Mouse (Mus musculus): Measurements from ENCODE around the gene Fam234a. TPM values are rescaled to one million over a fixed set of nuclear protein-coding genes. Genes with fewer than 3 reads are reported as not detected.
"Not testable (repeated sequence)": the region's sequence is repeated elsewhere in the genome, so short reads cannot be mapped to it uniquely, and the experiment has no call there.

Fam234a gene
- polyA plus RNA-seq, 1 experiment = not detected

GRCm38 (mm10) chr17:26198892-26199291, 45.1 kb downstream of the Fam234a start, which contains the start of gene Pdia2:
TSS of gene Pdia2 (minus strand) at chr17:26199087.
- WGBS = 81% methylated on average over 4 of the region's 4 CpGs
- no peak within 1 kb of the TSS for H3K27ac ChIP-seq (ENCODE audit: insufficient read depth, low read depth, low read length)
- H3K4me3 ChIP-seq (ENCODE audit: insufficient read depth, low read depth, low read length) = no peak within 1 kb of the TSS
- no peak for TF ChIP-seq CTCF (IDR thresholded peaks at IDR 0.05; ENCODE audit: insufficient read depth, low read depth, low read length)
- TF ChIP-seq POLR2A (IDR thresholded peaks at IDR 0.05; ENCODE audit: insufficient read depth, low read depth, low read length) = no peak
- peaks cover 11% of the 10 kb centered on the region for H3K4me1 ChIP-seq (ENCODE audit: control insufficient read depth, insufficient read depth, low read length)

- WGBS = 96% methylated on average over 15 of the region's 15 CpGs
- Histone ChIP-seq H3K27ac (ENCODE audit: insufficient read depth, low read depth, low read length) (no peak overlapping the region), H3K4me3 (ENCODE audit: insufficient read depth, low read depth, low read length) (no peak overlapping the region), H3K4me1 (ENCODE audit: control insufficient read depth, insufficient read depth, low read length) (no peaks in the 10 kb centered on the region)
- TF ChIP-seq POLR2A (IDR thresholded peaks at IDR 0.05; ENCODE audit: insufficient read depth, low read depth, low read length) (no peak), CTCF (IDR thresholded peaks at IDR 0.05; ENCODE audit: insufficient read depth, low read depth, low read length) (no peak)
Measured at GRCm38 (mm10) chr17:26192481-26193190, 51.4 kb downstream of the Fam234a start.

- H3K4me1 ChIP-seq (ENCODE audit: control insufficient read depth, insufficient read depth, low read length); H3K27ac ChIP-seq (ENCODE audit: insufficient read depth, low read depth, low read length); H3K4me3 ChIP-seq (ENCODE audit: insufficient read depth, low read depth, low read length): not testable (repeated sequence)
- 89% methylated on average over 7 of the region's 7 CpGs for WGBS
Measured at GRCm38 (mm10) chr17:26191486-26191885, 52.6 kb downstream of the Fam234a start.

GRCm38 (mm10) chr17:26188091-26188805, 55.8 kb downstream of the Fam234a start:
- Histone ChIP-seq H3K27ac (ENCODE audit: insufficient read depth, low read depth, low read length) (no peak overlapping the region), H3K4me3 (ENCODE audit: insufficient read depth, low read depth, low read length) (no peak overlapping the region), H3K4me1 (ENCODE audit: control insufficient read depth, insufficient read depth, low read length) (no peaks in the 10 kb centered on the region)
- WGBS = 89% methylated on average over 11 of the region's 11 CpGs
- no peak for TF ChIP-seq POLR2A (IDR thresholded peaks at IDR 0.05; ENCODE audit: insufficient read depth, low read depth, low read length)
- TF ChIP-seq CTCF (IDR thresholded peaks at IDR 0.05; ENCODE audit: insufficient read depth, low read depth, low read length) = no peak

GRCm38 (mm10) chr17:26187592-26187991, 56.5 kb downstream of the Fam234a start:
- H3K27ac ChIP-seq (ENCODE audit: insufficient read depth, low read depth, low read length) = no peak overlapping the region

GRCm38 (mm10) chr17:26181179-26181578, 62.9 kb downstream of the Fam234a start:
- H3K27ac ChIP-seq (ENCODE audit: insufficient read depth, low read depth, low read length) = no peak overlapping the region
- TF ChIP-seq CTCF (IDR thresholded peaks at IDR 0.05; ENCODE audit: insufficient read depth, low read depth, low read length) (no peak), POLR2A (IDR thresholded peaks at IDR 0.05; ENCODE audit: insufficient read depth, low read depth, low read length) (no peak)

More at GRCm38 (mm10) chr17:26187592-26187991, 56.5 kb downstream of the Fam234a start:
- H3K4me3 ChIP-seq (ENCODE audit: insufficient read depth, low read depth, low read length) = no peak overlapping the region
- H3K4me1 ChIP-seq (ENCODE audit: control insufficient read depth, insufficient read depth, low read length) = no peaks in the 10 kb centered on the region
- 99% methylated on average over 5 of the region's 5 CpGs for WGBS
- TF ChIP-seq POLR2A (IDR thresholded peaks at IDR 0.05; ENCODE audit: insufficient read depth, low read depth, low read length) (no peak), CTCF (IDR thresholded peaks at IDR 0.05; ENCODE audit: insufficient read depth, low read depth, low read length) (no peak)

GRCm38 (mm10) chr17:26178611-26179010, 65.4 kb downstream of the Fam234a start:
- Histone ChIP-seq H3K27ac (ENCODE audit: insufficient read depth, low read depth, low read length) (no peak overlapping the region), H3K4me1 (ENCODE audit: control insufficient read depth, insufficient read depth, low read length) (no peaks in the 10 kb centered on the region)
- TF ChIP-seq CTCF (IDR thresholded peaks at IDR 0.05; ENCODE audit: insufficient read depth, low read depth, low read length) (no peak), POLR2A (IDR thresholded peaks at IDR 0.05; ENCODE audit: insufficient read depth, low read depth, low read length) (no peak)

More at GRCm38 (mm10) chr17:26181179-26181578, 62.9 kb downstream of the Fam234a start:
- WGBS = 92% methylated on average over 3 of the region's 3 CpGs
- Histone ChIP-seq H3K4me1 (ENCODE audit: control insufficient read depth, insufficient read depth, low read length) (no peaks in the 10 kb centered on the region), H3K4me3 (ENCODE audit: insufficient read depth, low read depth, low read length) (no peak overlapping the region)

GRCm38 (mm10) chr17:26175248-26175647, 68.8 kb downstream of the Fam234a start:
- 82% methylated on average over 2 of the region's 2 CpGs for WGBS
- not testable (repeated sequence) for H3K4me3 ChIP-seq (ENCODE audit: insufficient read depth, low read depth, low read length); H3K4me1 ChIP-seq (ENCODE audit: control insufficient read depth, insufficient read depth, low read length); H3K27ac ChIP-seq (ENCODE audit: insufficient read depth, low read depth, low read length)

More at GRCm38 (mm10) chr17:26178611-26179010, 65.4 kb downstream of the Fam234a start:
- no peak overlapping the region for H3K4me3 ChIP-seq (ENCODE audit: insufficient read depth, low read depth, low read length)

GRCm38 (mm10) chr17:26168039-26168438, 76.0 kb downstream of the Fam234a start:
- WGBS = 92% methylated on average over 2 of the region's 2 CpGs
- Histone ChIP-seq H3K4me1 (ENCODE audit: control insufficient read depth, insufficient read depth, low read length) (no peaks in the 10 kb centered on the region), H3K27ac (ENCODE audit: insufficient read depth, low read depth, low read length) (no peak overlapping the region), H3K4me3 (ENCODE audit: insufficient read depth, low read depth, low read length) (no peak overlapping the region)
- TF ChIP-seq POLR2A (IDR thresholded peaks at IDR 0.05; ENCODE audit: insufficient read depth, low read depth, low read length) (no peak), CTCF (IDR thresholded peaks at IDR 0.05; ENCODE audit: insufficient read depth, low read depth, low read length) (no peak)

Measured in olfactory bulb, adult 2 months (tissue).